Mouse (Mus musculus) heart, adult 2 months (tissue): ENCODE data around the gene Zfp273. TPM values are rescaled to one million over a fixed set of nuclear protein-coding genes. Genes with fewer than 3 reads are reported as not detected.

Source experiments
- DNase-seq, 2 experiments: peaks; one replicate each; pipeline ENCODE4 v3.0.0; 2021
- H3K27ac ChIP-seq: fragments of 200-600 bp; 2 replicates; pipeline ENCODE4 v1.8.1; 2022
- H3K27me3 ChIP-seq: fragments of 200-500 bp; 2 replicates; pipeline ENCODE4 v1.6.1; 2012; ENCODE audit warnings: mild to moderate bottlenecking, low read length, inconsistent platforms, mixed read lengths; ENCODE audit not compliant: control insufficient read depth, insufficient read depth
- H3K36me3 ChIP-seq: fragments of 200-500 bp; 2 replicates; pipeline ENCODE4 v1.6.1; 2012; ENCODE audit warnings: low read length, inconsistent platforms; ENCODE audit not compliant: control insufficient read depth, insufficient read depth
- H3K4me1 ChIP-seq: fragments of 200-500 bp; 2 replicates; pipeline ENCODE4 v1.6.1; 2011; ENCODE audit warnings: low read length; ENCODE audit not compliant: control insufficient read depth, insufficient read depth
- H3K4me3 ChIP-seq: fragments of 200-600 bp; 2 replicates; pipeline ENCODE4 v1.8.1; 2022
- H3K79me2 ChIP-seq: fragments of 200-500 bp; replicated peaks from 2 replicates; pipeline ENCODE4 v1.6.1; 2012; ENCODE audit warnings: mild to moderate bottlenecking, inconsistent platforms, low read length, moderate library complexity, mixed read lengths; ENCODE audit not compliant: control insufficient read depth, insufficient read depth
- H3K9ac ChIP-seq: fragments of 200-500 bp; 2 replicates; pipeline ENCODE4 v1.6.1; 2012; ENCODE audit warnings: low read depth, mild to moderate bottlenecking, control low read depth, inconsistent platforms, low read length, mixed read lengths
- CTCF ChIP-seq: fragments of 200-600 bp; IDR thresholded peaks from 2 replicates; pipeline ENCODE4 v1.8.1; 2022; ENCODE audit warnings: antibody characterized with exemption, mild to moderate bottlenecking, moderate library complexity
- EP300 ChIP-seq: fragments of 200-500 bp; IDR thresholded peaks from 2 replicates; pipeline ENCODE4 v1.6.1; 2011; ENCODE audit warnings: low read depth, low read length, control low read depth; ENCODE audit not compliant: insufficient read depth
- POLR2A ChIP-seq: fragments of 200-500 bp; IDR thresholded peaks from 2 replicates; pipeline ENCODE4 v1.6.1; 2011; ENCODE audit warnings: mild to moderate bottlenecking, low read depth, low read length, control low read depth; ENCODE audit not compliant: insufficient read depth
- WGBS: fragments of 180-500 bp; shearing (Covaris S2); methylation state at CpG from one replicate; pipeline ENCODE4 v1.1.7; 2018; 5-methylcytosine and 5-hydroxymethylcytosine counted together
- intact Hi-C: fragments of 180-260 bp; cut with DNase I; formaldehyde crosslinking; loops from one replicate; pipeline ENCODE4 v1.15.1; 2025
- polyA plus RNA-seq: library from polyadenylated mRNA; depleted of rRNA; stranded (reverse); fragments of >200 nt; gene quantifications from 2 replicates; pipeline ENCODE4 v1.2.3, GENCODE M21; 2012
- total RNA-seq, 2 experiments: library from RNA; stranded (reverse); gene quantifications; 2 replicates each; pipeline ENCODE4 v1.2.3; 2021

Zfp273 gene
- total and polyA plus RNA-seq, 3 experiments, result 0.37 to 1.6 (median 1.5) TPM

- no peaks in the 10 kb centered on the region for H3K36me3 ChIP-seq
- WGBS, result under 1% methylated on average over 18 of the region's 19 CpGs
Observed at GRCm38 (mm10) chr13:67844119-67844852, 30.7 kb downstream of the Zfp273 start.

GRCm38 (mm10) chr13:67844853-67845194 is 31.3 kb downstream of the Zfp273 start:
- Histone ChIP-seq H3K4me3 (no peak overlapping the region), H3K36me3 (no peaks in the 10 kb centered on the region), H3K27ac (no peak overlapping the region), H3K27me3 (no peaks in the 10 kb centered on the region), H3K4me1 (peaks cover 2% of the 10 kb centered on the region), H3K79me2 (no peaks in the 10 kb centered on the region), H3K9ac (no peak overlapping the region)
- 23% methylated on average over 8 of the region's 8 CpGs for WGBS
- intact Hi-C loops, result loop anchor here (2.0 to 5.0 kb wide), 3 partner anchors 120 to 208 kb away; partner anchors contain the start of genes Gm49345 and Zfp729a
- TF ChIP-seq CTCF, result no peak
- TF ChIP-seq EP300, result no peak
- TF ChIP-seq POLR2A, result no peak
- peak in 1 of 2 experiments; percentile 15 for DNase-seq

More at GRCm38 (mm10) chr13:67844119-67844852, 30.7 kb downstream of the Zfp273 start:
- Histone ChIP-seq H3K9ac (peak overlapping the region; percentile 59), H3K4me1 (peaks cover 2% of the 10 kb centered on the region), H3K27me3 (no peaks in the 10 kb centered on the region), H3K4me3 (peak overlapping the region; percentile 31), H3K79me2 (no peaks in the 10 kb centered on the region), H3K27ac (no peak overlapping the region)
- peak; percentile 74 for TF ChIP-seq CTCF
- no peak for TF ChIP-seq EP300
- no peak for TF ChIP-seq POLR2A
- DNase-seq, result peak; percentile 33 to 41
- intact Hi-C loops, result loop anchor here (2.0 kb wide), 2 partner anchors 119 to 161 kb away; no protein-coding TSS in a partner anchor

GRCm38 (mm10) chr13:67850361-67850760 is 36.8 kb downstream of the Zfp273 start:
- 69% methylated on average over 3 of the region's 3 CpGs for WGBS
- Histone ChIP-seq H3K4me1 (no peaks in the 10 kb centered on the region), H3K36me3 (no peaks in the 10 kb centered on the region), H3K27me3 (no peaks in the 10 kb centered on the region), H3K79me2 (no peaks in the 10 kb centered on the region), H3K9ac (no peak overlapping the region), H3K4me3 (no peak overlapping the region), H3K27ac (no peak overlapping the region)
- no peak for DNase-seq
- no peak for TF ChIP-seq EP300
- no peak for TF ChIP-seq POLR2A
- no peak for TF ChIP-seq CTCF
- intact Hi-C loops, result no loop called here

- TF ChIP-seq CTCF (no peak), POLR2A (no peak), EP300 (no peak)
- H3K4me1 ChIP-seq, result no peaks in the 10 kb centered on the region
- no peaks in the 10 kb centered on the region for H3K36me3 ChIP-seq
- 82% methylated on average over 6 of the region's 6 CpGs for whole genome bisulfite sequencing
- H3K9ac ChIP-seq, result no peak overlapping the region
- DNase-seq, result no peak
- no peaks in the 10 kb centered on the region for H3K79me2 ChIP-seq
- H3K27ac ChIP-seq, result no peak overlapping the region
- intact Hi-C loops, result no loop called here
- no peak overlapping the region for H3K4me3 ChIP-seq
- no peaks in the 10 kb centered on the region for H3K27me3 ChIP-seq
Observed at GRCm38 (mm10) chr13:67853130-67853529, 39.6 kb downstream of the Zfp273 start.

GRCm38 (mm10) chr13:67853983-67854382 is 40.4 kb downstream of the Zfp273 start:
- 0 out of 2 replicates have a peak, but pooled peaks cover 1% of the 10 kb centered on the region for H3K27me3 ChIP-seq
- WGBS, result 80% methylated on average over 2 of the region's 2 CpGs
- H3K9ac ChIP-seq, result no peak overlapping the region
- intact Hi-C loops, result no loop called here
- H3K79me2 ChIP-seq, result no peaks in the 10 kb centered on the region
- H3K4me3 ChIP-seq, result no peak overlapping the region
- no peaks in the 10 kb centered on the region for H3K36me3 ChIP-seq
- DNase-seq, result no peak
- no peak for TF ChIP-seq CTCF
- H3K4me1 ChIP-seq, result no peaks in the 10 kb centered on the region
- H3K27ac ChIP-seq, result no peak overlapping the region

GRCm38 (mm10) chr13:67857317-67857716 is 43.8 kb downstream of the Zfp273 start:
- Histone ChIP-seq H3K27ac (no peak overlapping the region), H3K4me3 (no peak overlapping the region), H3K4me1 (no peaks in the 10 kb centered on the region), H3K9ac (no peak overlapping the region), H3K79me2 (no peaks in the 10 kb centered on the region), H3K36me3 (no peaks in the 10 kb centered on the region), H3K27me3 (0 out of 2 replicates have a peak, but pooled peaks cover 1% of the 10 kb centered on the region)
- intact Hi-C loops, result no loop called here
- 16% methylated on average over 1 of the region's 1 CpGs for WGBS
- DNase-seq, result no peak
- no peak for TF ChIP-seq EP300
- TF ChIP-seq CTCF, result no peak
- TF ChIP-seq POLR2A, result no peak
